Mouse (Mus musculus) liver, embryonic 14 days (tissue): ENCODE data around the gene Setd3. TPM values are rescaled to one million over a fixed set of nuclear protein-coding genes. Genes with fewer than 3 reads are reported as not detected.

ENCODE experiments used
- polyA plus RNA-seq: library from polyadenylated mRNA; depleted of rRNA; stranded (reverse); fragments of >200 nt; gene quantifications from 2 replicates; pipeline ENCODE4 v1.2.3, GENCODE M21; 2012; rRNA removed

The Setd3 gene
- polyA plus RNA-seq, result 28.2 and 32.5 TPM in 2 replicates

DNA sequence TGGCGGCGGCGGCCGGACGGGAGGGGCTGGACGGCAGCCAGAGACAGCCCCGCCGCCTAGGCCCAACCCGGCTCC lies at the start of gene Setd3:
Gene Setd3, minus strand, starts transcription at position 69 of the 75 bp plus-strand sequence.

DNA sequence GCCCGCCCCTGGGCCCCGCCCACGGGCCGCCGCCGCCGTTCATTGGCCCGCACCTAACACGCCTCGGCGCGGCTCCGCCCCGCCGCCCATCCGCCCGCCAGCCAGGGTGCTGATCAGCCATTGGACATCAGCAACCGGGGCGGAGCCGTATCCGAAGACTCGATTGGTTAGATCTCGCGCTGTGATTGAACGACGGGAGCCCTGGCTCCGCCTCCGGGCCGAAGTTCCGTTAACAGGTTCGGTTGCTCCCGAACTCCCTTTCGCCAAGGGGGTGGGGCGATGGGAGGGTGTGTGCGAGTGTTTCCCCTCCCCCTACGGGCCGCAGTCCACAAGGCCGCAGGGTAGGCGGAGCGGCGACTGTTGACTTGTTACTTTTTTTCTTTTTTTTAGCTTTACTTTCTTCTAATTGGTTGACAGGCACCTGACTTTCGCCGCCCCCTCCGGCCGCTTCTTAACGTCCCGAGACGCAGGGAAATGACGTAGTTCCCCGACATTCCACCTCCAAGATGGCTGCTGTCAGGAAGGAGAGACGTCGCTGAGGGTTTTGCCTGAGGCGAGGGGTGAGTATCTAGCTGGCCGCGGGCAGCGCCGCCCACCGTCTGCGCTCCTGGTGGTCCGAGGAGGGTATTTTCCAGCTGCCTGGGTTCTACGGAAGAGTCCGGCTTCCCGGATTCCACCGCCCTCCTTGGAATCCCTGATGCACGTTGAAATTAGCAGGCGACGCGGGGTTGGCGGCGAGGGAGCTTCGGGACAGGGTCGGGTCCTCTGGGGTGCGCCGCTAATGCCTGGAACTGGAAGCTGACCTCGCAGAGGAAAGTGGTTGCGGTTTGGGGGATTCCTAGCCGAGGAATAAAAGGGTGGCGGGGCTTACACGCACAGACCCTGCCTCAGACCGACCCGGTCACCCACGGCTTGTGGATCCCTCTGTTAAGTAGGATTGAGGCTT lies 480 bp upstream of the Setd3 start, which contains the start of gene Ccnk:
Gene Ccnk, plus strand, starts transcription at position 259 of the 946 bp plus-strand sequence.

Other genes with a start within 250 kb of the Setd3 start
- gene Bcl11b, start 175.7 kb downstream of the Setd3 start, polyA plus RNA-seq, result 0.02 and 0.05 TPM in 2 replicates
- 9.2 and 12.2 TPM in 2 replicates for gene Ccnk, start 265 bp upstream of the Setd3 start, polyA plus RNA-seq
- gene Ccdc85c, start 96.1 kb upstream of the Setd3 start, polyA plus RNA-seq, result 1.7 and 1.8 TPM in 2 replicates
- gene Hhipl1, start 127.0 kb upstream of the Setd3 start, polyA plus RNA-seq, result 0.02 and 0.03 TPM in 2 replicates
- 0.47 and 0.60 TPM in 2 replicates for gene Cyp46a1, start 155.1 kb upstream of the Setd3 start, polyA plus RNA-seq
- 1.9 and 2.4 TPM in 2 replicates for gene Eml1, start 191.6 kb upstream of the Setd3 start, polyA plus RNA-seq